Mouse (Mus musculus) right cerebral cortex, adult 18-20 months (tissue): ENCODE data around the gene Npcd.
A peak's percentile ranks its signal among the peaks of the same experiment; 100 is the strongest.

Experiments
- DNase-seq: peaks from one replicate; pipeline ENCODE4 v3.0.0; 2022; ENCODE audit warnings: mixed read lengths

Gene Npcd

GRCm38 (mm10) chr15:79802304-79802703, 31.7 kb downstream of the Npcd start:
- no peak for DNase-seq

GRCm38 (mm10) chr15:79801646-79802045, 32.4 kb downstream of the Npcd start:
- no peak for DNase-seq

- DNase-seq, result no peak
Measured at GRCm38 (mm10) chr15:79800701-79801100, 33.3 kb downstream of the Npcd start.

GRCm38 (mm10) chr15:79798591-79798990, 35.4 kb downstream of the Npcd start:
- DNase-seq, result peak; percentile 84

GRCm38 (mm10) chr15:79797680-79798079, 36.4 kb downstream of the Npcd start:
- DNase-seq, result no peak

- DNase-seq, result no peak
Measured at GRCm38 (mm10) chr15:79797096-79797495, 36.9 kb downstream of the Npcd start.

- DNase-seq, result peak; percentile 77
Measured at GRCm38 (mm10) chr15:79796256-79796655, 37.8 kb downstream of the Npcd start.

- no peak for DNase-seq
Measured at GRCm38 (mm10) chr15:79794173-79794572, 39.9 kb downstream of the Npcd start.

GRCm38 (mm10) chr15:79793076-79793475, 41.0 kb downstream of the Npcd start:
- no peak for DNase-seq

- no peak for DNase-seq
Measured at GRCm38 (mm10) chr15:79792455-79792854, 41.6 kb downstream of the Npcd start.

GRCm38 (mm10) chr15:79791502-79791901, 42.5 kb downstream of the Npcd start:
- DNase-seq, result no peak

GRCm38 (mm10) chr15:79790905-79791304, 43.1 kb downstream of the Npcd start:
- no peak for DNase-seq

GRCm38 (mm10) chr15:79790111-79790510, 43.9 kb downstream of the Npcd start:
- no peak for DNase-seq

- no peak for DNase-seq
Measured at GRCm38 (mm10) chr15:79787815-79788214, 46.2 kb downstream of the Npcd start.

- DNase-seq, result no peak
Measured at GRCm38 (mm10) chr15:79785056-79785455, 49.0 kb downstream of the Npcd start.

- no peak for DNase-seq
Measured at GRCm38 (mm10) chr15:79777749-79778148, 56.3 kb downstream of the Npcd start, which contains the start of gene Dnal4. TSS of gene Dnal4 (minus strand) at chr15:79777849.

GRCm38 (mm10) chr15:79775662-79776061, 58.4 kb downstream of the Npcd start:
- peak; percentile 64 for DNase-seq

- peak; percentile 97 for DNase-seq
Measured at GRCm38 (mm10) chr15:79774117-79775027, 59.7 kb downstream of the Npcd start.

GRCm38 (mm10) chr15:79770629-79771240, 63.3 kb downstream of the Npcd start:
- peak; percentile 84 for DNase-seq

GRCm38 (mm10) chr15:79768302-79768701, 65.7 kb downstream of the Npcd start:
- DNase-seq, result no peak

GRCm38 (mm10) chr15:79767327-79767961, 66.6 kb downstream of the Npcd start:
- DNase-seq, result no peak

- peak; percentile 73 for DNase-seq
Measured at GRCm38 (mm10) chr15:79766586-79767071, 67.4 kb downstream of the Npcd start.

- DNase-seq, result no peak
Measured at GRCm38 (mm10) chr15:79766168-79766567, 67.9 kb downstream of the Npcd start.
